Mouse (Mus musculus) monocyte, adult 2 months (primary cell): ENCODE results near the gene Dhx15.

Experiments used
- DNase-seq, 2 experiments: peaks; one replicate each; pipeline ENCODE4 v3.0.0; 2022; ENCODE audit warnings: low spot score in 2 of 2, low read depth in 1 of 2

The Dhx15 gene

DNA sequence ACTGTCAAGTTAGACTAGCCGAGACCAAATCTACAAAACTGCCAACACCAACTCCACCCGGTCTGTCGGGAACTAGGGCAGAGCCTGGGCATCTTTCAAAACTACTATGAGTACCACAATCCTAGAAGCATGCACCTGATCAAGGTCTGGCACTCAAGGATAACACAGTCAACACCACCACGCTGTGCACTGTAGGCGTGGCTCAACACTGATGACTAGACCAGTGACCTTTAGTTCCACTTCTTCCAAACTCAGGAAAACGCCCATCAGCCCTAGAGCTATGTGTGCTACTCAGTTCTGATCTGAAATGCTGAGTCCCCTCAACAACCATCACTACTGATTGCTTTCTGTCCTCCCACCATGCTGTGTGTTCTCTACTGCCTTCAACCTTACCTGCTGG is 44.6 kb downstream of the Dhx15 start:
- DNase-seq, result peak in 1 of 2 experiments; percentile 27

DNA sequence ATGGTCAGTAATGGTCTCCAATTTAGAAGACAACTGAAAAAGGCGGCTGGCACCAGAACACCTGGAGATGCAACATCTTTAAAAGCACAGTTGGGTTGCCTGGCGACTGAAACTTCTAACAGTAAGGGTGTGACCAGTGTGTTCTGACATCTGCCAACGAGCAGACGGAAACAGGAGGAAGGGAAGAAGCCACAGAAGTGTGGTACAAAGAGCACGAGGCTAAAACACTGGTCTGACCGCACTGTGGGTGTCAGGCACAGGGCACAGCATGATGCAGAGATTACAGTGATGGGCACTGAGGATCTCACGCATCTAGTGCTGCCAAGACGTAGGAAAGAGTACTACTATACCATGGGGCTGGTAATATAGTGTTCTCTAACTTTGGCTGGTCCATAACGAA is 48.4 kb downstream of the Dhx15 start:
- peak in 1 of 2 experiments; percentile 22 for DNase-seq

DNA sequence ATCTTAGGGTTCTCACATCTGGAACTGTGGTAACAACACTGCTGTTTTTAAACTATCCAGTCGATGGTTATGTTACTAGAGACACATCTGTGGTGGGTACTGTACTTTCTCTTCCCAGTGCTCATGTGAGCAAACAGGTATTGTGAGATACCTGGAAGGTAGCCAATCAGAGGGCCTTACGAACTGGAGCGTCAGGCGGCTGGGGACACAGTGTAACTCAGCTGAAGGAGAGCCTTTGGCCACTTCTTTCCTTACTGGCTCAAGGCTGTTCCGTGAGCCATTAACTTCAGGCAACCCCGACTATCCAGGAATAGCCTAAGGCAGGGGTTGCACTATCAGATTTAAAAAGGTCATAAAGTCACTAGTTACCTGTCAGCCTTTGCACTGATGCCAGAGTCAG is 51.5 kb downstream of the Dhx15 start:
- DNase-seq, result no peak

DNA sequence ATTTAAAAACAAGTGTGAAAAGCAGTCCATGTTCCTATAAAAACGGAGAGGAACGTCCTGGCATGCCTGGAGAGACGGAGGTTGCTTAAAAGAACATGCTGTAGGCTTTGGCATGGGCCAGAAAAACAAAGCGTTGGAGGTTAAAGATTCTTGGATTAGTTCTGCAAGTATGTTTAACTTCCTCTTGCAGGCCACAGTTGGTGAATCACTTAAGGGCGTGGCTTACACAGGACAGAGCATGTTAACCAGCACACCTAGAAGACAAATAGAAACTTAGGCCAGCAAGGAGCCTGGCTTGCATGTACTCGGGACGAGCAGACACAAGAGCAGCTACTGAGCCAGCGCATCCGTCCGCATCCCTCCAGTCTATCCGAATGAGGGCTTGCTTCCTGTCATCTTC is 52.2 kb downstream of the Dhx15 start:
- no peak for DNase-seq

DNA sequence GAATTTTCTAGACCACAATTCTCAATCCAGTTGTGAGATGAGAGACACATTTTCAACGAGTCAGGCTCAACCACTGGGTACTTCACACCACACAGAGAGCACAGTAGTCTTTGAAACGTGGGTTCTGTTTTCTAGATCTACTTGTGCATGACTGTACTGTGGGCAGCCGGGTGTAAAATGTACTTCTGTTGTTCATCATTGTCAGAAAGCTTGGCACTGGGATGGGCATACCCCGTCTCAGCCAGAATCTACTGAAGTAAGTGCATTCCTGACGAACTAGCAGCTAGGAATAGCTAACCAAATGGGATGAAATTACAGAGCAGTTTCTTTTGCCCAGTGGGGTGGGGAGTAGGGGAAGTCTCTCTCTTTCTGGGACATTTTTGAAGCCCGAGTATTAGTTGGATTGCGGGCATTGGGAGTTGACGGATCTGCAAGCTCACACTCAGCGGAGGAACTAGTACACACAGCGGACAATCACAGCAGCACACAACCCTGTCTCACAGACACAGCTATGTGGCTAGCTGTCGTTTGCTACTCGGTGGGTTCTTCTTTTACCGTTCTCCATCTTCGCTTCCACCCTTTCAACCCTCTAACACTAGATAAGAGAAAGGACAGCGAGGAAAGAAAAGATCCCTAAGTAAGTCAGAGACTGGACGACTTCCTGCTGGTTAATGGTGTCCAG is 54.7 kb downstream of the Dhx15 start:
- DNase-seq, result no peak

DNA sequence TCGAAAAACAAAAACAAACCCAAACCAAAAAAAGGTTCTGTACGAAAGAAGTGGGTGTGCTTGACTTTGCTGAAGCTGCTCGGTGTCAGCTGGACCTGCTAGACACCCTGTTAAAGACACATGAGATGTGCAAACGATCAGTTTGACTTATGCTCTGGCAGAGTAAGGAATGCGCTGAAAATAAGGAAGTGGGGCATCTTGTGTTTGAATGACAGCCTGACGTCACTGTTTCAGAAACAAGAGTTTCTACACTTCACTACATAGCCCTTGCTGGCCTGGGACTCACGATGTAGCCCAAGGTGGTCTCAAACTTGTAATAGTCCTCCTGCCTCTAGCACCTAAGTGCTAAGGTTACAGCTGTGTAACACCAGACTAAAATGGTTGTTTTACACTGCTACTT is 57.5 kb downstream of the Dhx15 start:
- no peak for DNase-seq

DNA sequence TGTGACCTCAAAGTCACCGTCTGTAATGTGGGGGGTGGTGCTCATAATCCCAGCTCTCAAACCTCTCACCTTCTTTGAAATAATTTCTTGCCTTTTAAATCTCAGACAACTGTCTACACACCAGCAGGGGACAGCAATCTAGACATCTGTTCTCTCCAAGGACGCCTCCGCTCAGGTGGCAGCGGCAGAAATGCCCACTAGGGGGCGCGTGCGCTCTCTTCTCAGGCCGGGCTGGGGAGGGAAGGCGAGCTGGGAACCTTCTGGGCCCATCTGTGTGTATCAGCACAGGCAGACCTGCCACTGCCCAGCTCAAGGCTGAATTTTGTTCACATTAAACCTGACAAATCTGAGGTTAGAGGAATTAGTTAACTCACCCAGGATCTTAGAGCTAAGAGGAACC is 58.2 kb downstream of the Dhx15 start:
- no peak for DNase-seq

DNA sequence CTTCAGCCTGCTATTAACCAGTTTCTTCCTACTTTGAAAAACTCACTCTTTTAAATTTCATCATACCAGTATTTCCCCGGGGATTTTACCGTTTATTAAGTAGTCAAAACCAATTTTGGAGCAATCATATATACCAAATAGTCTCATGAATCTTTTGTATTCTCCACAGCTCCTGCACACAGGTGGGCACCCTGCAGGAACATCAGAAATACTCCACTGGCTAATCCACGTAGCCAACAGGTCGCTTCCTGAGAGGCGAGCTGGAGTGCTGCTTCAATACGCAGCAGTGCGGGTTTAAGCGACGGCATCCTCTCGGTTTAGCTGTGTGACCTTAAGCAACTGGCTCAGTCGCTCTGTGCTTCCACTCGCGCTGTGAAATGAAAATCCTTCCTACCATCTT is 58.9 kb downstream of the Dhx15 start:
- no peak for DNase-seq

DNA sequence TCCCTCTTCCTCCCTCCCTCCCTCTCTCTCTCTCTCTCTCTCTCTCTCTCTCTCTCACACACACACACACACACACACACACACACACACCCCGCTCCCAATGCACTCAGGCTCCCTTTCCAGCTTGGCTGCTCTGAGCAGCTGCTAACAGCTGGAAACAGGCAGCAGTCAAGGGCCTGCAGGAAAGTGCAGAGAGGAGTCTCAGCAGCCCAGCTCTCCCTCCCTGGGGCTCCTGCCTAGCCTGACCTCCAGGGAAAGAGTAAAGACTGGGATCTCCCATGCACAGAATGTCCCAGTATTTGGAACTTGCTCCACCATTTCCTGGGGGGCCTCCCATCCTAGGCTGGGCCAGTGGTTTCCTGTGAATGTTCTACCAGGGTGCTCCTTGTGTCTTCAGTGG is 59.8 kb downstream of the Dhx15 start:
- DNase-seq, result no peak

DNA sequence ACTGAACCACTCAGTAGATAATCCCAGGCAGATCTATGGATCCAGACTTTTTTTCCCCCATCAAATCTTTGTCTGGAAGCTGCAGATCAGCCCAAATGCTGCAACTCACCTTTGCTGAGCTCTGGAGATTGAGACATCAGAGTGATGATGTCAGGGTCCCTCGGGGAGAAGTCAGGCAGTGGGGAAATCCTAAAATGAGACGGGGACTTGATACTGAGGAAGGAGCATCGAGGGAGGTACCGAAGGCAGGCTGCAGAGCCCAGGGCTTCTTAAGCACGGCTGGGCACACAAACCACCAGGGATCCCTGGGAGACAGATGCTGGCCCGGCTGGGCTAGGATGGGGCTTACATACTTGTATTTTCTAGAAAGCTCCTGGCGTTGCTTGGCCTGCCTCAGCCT is 64.1 kb downstream of the Dhx15 start:
- DNase-seq, result no peak

DNA sequence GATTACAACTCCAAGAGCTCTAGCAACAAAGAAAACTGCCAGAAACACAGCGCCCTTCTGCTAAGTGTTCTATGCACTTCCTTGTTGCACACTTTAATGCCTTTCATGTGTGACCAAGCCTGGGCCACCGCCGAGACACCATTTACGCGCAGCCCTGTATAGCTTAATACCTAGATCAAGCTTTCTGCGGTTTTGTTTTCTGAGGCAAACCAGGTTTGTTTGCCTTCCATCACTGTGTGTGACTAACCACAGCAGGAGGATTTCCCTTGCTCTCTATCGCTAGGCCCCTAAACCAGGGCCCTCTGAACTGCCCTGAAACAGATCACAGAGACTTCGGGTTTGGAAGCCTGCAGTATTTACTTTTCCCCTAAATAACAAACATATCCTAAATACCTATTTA is 64.5 kb downstream of the Dhx15 start:
- no peak for DNase-seq

DNA sequence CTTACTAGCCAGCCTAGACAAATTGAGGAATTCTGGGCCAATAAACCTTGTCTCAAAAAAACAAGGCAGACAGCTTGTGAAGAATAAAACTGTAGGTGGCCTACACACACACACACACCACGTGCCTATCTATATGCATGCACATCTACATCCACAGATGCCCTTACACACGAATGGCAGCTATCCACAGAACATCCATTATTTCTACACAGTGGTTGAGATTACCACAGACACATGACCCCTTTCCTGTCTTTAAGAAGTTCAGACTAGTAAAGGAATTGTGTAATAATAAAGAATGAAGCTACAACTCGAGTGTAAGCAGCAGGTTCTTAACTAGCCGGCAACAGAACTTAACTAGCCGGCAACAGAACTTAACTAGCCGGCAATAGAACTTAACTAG is 68.2 kb downstream of the Dhx15 start:
- no peak for DNase-seq

DNA sequence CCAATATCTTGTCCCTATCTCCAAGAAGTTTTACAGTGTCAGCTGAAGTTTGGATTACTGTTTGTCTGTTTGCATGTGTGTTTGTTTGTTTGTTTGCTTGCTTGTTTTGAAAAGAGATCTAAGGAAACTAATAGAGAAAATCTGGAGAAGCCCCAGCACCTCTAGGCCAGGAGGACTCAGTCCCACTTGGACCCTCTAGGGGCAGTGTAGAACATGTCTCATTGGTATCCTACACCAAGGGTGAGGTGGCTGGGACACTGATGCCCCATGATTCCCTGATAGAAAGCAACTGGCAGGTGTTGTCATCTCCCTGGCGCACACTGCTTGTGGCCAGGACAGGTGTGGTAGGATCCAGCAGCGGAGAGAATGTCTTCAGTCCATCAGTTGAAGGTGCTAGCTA is 70.5 kb downstream of the Dhx15 start:
- DNase-seq, result no peak

DNA sequence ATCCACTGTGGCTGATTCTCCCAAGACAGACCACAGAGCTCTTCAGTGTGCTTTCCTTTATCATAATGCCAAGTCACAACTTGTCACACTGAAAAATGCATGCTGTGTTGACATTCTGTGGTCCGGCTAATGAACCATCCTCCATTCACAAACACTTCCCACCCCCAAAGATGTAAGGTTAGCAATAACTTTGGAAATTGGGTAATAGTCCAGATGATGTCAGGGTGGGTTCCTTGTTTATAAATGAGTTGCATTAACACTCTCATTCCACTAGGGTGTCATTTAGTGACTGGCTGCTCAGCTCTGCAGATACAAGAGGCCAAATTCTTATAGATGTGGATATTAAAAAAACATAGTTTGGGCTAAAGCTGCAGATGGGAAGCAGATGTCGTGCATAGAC is 71.1 kb downstream of the Dhx15 start:
- DNase-seq, result no peak

DNA sequence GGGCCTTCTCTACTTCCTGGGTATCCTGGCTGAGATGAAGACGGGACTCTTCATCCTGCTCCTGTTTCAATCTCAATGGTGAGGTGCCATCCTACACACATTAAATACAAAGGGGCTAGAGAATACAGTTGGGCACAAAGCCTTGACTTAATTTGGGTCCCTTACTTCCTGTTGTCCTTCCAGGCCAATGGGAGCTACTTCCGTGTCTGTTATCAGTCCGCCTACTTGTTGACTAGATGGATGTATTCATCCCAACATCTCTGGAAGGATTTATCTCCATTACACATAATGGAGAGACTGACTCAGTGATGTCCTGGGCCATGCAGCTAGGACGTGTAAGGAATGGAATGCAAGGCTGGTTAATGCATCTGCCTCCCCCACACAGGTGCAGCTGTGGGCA is 72.5 kb downstream of the Dhx15 start:
- no peak for DNase-seq

DNA sequence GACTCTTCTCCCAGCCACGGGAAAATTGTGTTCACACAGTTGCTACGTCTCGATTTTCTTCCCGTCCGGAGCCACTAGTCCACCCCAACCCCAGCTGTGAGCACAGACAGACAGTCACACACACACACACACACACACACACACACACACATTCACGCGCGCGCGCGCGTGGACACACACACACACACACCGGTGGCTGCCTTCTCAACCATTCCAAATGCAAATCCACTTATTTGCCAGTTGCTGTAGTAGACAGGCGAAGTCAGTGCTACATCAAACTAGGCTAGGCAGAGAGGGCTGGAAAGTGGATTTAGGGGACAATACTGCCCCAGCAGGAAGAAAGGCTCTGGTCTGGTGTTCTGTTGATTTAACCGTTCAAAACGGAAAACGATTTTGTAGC is 73.9 kb downstream of the Dhx15 start:
- no peak for DNase-seq

DNA sequence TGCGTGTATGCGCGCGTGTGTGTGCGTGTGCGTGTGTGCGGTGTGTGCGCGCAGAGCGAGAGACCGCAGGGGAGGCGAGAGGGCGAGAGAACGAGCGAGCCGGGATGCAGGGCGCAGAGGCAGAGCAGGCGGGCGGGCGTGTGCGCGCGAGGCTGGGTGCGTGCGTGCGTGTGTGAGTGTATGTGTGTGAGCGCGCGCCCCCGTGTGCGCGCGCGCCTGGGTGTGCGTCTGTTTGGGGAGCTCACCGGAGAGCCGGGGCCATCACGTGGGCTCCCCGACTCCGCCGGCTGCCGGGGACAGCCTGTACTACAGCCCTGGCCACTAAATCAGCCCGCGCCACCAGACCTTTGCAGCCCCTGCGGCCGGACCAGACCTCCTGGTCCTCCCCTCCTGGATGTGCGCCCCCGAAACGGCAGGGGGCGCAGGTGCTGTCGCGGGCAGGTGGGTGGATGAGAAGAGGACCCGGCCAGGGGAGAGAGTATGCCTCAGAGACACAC is 74.4 kb downstream of the Dhx15 start:
- DNase-seq, result no peak

DNA sequence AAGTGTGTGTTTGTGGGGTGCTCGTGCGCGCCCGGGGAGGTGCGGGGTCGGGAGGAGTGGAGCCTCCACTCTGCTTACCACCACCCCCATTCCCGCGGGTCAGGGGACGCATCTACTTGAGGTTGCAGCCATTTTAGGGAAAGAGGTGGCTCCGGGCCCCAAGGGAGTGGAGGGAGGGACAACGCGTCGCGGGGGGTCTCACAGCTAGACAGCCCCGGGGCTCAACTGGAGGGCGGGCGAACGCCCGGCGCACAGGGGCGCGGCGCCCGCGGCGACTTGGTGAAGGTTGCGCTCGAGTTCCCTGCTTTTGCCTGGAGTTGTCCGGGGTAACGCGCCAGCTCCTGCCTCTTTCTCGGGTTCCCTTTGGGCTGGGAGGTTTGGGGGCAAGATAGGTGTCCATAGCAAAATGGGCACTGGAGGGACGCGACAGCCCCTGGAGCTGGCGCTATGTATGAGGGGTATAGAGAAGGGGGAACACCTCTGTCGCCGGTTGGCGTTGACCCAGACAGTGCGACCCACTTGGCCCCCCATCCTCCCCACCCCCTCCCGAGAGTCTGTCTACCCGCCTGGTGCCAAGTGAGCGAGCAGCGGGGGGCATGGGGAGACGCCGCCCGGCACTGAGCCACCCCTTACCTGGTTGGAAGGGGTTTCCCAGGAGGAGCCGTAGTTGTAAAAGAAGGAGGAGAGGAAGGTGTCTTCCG is 75.4 kb downstream of the Dhx15 start:
- no peak for DNase-seq

DNA sequence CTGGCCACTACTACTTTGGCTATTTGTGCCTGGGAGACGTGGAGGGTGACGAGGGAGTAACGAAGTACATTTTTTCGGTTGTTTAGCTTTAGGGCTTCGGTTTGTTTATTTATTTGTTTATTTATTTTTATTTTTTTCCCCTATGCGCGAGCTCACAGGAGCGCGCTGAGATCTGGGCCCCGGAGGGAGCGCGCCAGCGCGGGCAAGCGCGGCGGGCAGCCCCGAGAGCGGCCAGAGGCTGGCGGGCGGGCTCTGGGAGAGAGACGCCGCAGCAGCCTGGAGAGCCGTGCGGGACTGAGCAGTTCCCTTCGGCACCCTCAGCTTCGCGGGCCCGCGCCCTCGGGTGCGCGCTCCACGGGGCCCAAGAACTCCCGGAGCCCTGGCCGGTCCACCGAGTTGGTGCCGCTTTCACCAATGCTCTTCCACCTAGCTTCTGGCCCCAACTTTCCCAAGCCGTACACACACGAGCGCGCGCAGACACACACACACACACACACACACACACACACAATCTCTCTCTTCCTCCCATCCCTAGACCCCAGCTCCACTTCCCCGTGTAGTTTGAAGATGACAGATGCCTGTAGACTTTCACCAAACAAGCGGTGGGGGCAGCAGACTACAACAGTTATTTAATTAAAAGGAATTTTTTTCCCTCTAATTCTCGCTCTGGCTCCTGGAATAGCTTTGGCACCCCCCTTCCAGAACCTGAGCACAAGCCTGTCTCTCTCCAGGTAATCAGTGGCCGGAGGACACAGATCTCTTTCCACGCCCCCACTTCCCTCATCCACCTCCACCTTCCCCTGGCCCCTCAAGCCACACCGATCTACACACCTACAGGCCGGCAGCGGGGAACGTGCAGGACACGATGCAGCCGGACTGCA is 76.2 kb downstream of the Dhx15 start:
- no peak for DNase-seq

DNA sequence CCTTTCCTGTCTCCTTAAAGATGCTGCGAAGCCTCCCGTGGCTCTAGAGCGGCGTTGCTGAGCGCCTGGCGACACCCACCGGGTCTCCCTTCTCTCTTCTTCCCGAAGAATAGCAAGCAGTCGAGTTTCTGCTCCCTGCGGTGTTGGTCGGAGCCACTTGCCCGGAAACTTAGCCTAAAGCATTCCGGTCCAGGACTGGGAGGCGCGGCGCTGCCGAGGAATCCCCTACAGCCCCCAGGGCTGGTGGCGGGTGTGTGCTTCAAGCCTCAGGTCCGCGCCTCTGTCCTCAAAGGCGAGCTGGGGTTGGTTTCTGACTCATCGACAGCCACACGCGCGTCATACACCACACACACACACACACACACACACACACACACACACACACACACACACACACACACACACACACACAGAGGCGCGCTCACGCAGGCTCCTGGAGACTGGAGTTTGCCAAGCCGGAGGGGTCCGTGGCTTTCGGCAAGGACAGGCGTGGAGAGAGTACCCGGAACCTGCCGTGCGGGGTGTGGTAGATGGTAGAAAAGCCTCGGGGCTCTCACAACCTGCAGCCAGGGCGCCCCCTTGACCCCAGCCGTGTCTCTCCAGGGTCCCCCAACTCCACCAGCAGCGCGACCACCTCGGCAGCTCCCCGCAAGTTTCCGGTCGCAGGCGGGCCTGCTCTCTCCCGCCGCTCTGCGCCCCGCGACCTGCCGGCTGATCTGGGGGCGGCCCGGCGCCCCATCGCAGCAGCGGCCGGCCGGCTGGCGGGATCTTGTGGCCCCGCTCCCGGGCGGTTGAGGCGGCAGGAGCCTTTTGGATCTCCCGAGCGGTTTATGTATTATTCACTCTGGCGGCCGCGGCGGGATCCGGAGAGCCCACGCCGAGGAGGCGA is 77.1 kb downstream of the Dhx15 start:
- no peak for DNase-seq

DNA sequence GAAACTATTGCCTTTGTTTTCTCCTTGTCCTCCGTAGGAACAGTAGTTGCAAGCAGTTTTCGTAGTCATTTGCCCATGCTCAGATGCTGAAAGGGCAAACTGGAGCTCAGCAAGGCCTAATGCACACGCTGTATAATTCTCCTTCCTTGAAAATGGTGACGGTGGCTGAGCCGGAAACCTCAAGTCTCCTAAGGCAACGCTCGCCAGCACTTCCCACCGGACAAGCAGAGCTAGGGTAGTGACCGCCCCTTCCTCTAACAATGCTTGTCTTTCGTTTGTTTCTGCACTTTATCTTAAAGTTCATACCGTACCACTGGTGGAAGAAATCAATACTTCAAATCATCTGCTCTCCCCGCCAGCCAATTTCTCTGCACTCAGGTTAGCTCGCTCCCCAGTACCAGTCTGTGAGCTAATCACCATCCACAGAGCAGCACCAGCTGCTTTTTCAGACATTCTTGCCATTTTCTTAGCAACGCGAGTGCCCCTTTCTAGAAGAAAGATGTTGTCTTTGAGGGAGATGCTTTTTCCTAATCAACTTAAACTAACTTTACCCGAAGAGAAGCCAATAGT is 78.0 kb downstream of the Dhx15 start:
- DNase-seq, result no peak
